Mouse (Mus musculus): ENCODE measurements around the gene Aprt. TPM values are rescaled to one million over a fixed set of nuclear protein-coding genes. Genes with fewer than 3 reads are reported as not detected.

The Aprt gene
- polyA plus RNA-seq, 1 experiment from 2014 or later: 237 TPM

DNA sequence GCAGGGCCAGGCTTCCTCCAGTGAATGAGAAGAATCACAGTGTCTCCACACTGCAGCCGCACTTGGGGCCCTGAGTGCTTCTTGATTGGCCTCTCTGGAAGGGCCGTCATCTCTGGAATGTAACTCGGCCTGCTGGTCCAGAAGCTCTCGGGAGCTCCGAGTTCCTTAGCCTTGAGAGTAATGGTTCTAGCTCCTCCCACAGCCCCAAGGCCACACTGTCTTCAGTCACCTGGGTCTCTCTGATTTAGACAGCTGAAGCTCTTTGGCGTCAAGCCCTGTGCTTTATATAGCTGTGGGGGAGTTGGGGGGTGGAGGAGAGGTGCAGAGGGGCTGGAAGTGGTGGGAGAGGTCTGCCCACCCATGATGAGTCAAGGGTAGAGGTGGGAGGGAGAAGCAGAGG lies 39.7 kb downstream of the Aprt start:
- no peak for DNase-seq (ENCODE audit: low spot score)
- H3K27ac ChIP-seq: peak overlapping the region; percentile 53
- no peaks in the 10 kb centered on the region for H3K27me3 ChIP-seq (ENCODE audit: insufficient read depth, poor library complexity, severe bottlenecking)
- H3K36me3 ChIP-seq: no peaks in the 10 kb centered on the region
- H3K4me1 ChIP-seq (replicated peaks): peaks cover 37% of the 10 kb centered on the region
- 70% methylated on average over 6 of the region's 6 CpGs for WGBS
- H3K9me3 ChIP-seq: no peaks in the 10 kb centered on the region
- H3K4me3 ChIP-seq: no peak overlapping the region

DNA sequence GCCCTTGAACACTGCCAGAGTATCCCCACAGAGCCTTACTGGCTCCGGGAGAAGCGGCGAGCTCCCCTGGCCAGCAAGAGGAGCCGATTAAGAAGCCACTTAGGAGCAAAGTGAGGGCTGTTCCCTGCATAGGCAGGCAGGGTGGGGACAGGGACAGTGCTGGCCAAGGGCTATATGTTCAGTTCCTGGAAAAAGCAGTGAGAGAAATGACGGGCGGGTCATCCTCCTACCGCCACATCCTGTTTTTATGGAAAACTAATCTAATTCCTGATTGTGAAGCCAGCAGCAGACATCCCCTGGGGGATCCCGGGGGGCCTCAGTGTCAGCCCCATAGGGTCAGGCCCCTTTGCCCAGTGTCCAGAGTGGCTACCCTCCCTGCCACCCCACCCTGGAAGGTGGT lies 45.4 kb downstream of the Aprt start:
- DNase-seq (ENCODE audit: low spot score): no peak
- H3K27me3 ChIP-seq (ENCODE audit: insufficient read depth, poor library complexity, severe bottlenecking): no peaks in the 10 kb centered on the region
- peak overlapping the region; percentile 13; the same call in 1 of the 2 replicates for H3K27ac ChIP-seq
- no peaks in the 10 kb centered on the region for H3K9me3 ChIP-seq
- H3K36me3 ChIP-seq: no peaks in the 10 kb centered on the region
- no peak overlapping the region for H3K4me3 ChIP-seq
- peaks cover 39% of the 10 kb centered on the region for H3K4me1 ChIP-seq (replicated peaks)
- 88% methylated on average over 8 of the region's 8 CpGs for WGBS

DNA sequence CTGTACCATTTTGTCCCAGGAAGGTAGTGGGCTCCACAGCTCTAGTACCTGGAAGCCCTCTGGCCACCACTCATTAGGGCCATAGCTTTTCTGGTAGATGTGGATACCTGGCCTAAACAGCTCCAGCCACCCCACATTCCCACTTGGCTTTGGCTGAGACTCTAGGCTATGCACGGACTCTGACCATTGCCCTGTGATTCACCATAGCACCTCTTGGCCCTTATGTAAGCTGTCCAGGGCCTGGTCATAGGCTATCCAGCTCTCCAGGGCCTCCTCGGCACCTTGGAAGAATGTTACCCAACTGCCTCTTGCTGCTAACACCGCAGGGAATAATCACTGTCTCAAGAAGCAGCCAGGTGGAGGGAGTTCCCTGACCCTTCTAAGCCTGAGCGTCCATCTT lies 47.5 kb downstream of the Aprt start:
- Histone ChIP-seq H3K36me3 (no peaks in the 10 kb centered on the region), H3K4me1 (replicated peaks) (peaks cover 55% of the 10 kb centered on the region), H3K4me3 (no peak overlapping the region), H3K27me3 (ENCODE audit: insufficient read depth, poor library complexity, severe bottlenecking) (peaks cover 5% of the 10 kb centered on the region; the same call in 1 of the 2 replicates), H3K27ac (no peak overlapping the region), H3K9me3 (no peaks in the 10 kb centered on the region)
- WGBS: 89% methylated on average over 4 of the region's 4 CpGs
- no peak for DNase-seq (ENCODE audit: low spot score)

- Histone ChIP-seq H3K9me3 (no peaks in the 10 kb centered on the region), H3K27ac (no peak overlapping the region), H3K4me3 (no peak overlapping the region), H3K4me1 (replicated peaks) (peaks cover 66% of the 10 kb centered on the region), H3K27me3 (ENCODE audit: insufficient read depth, poor library complexity, severe bottlenecking) (peaks cover 8% of the 10 kb centered on the region; the same call in 1 of the 2 replicates), H3K36me3 (no peaks in the 10 kb centered on the region)
- WGBS: 95% methylated on average over 3 of the region's 3 CpGs
- DNase-seq (ENCODE audit: low spot score): no peak
Observed at GRCm38 (mm10) chr8:122527937-122528336, 48.8 kb downstream of the Aprt start.

- H3K4me3 ChIP-seq: no peak overlapping the region
- H3K9me3 ChIP-seq: no peaks in the 10 kb centered on the region
- H3K36me3 ChIP-seq: no peaks in the 10 kb centered on the region
- no peak for DNase-seq (ENCODE audit: low spot score)
- peak overlapping the region; percentile 78 for H3K27ac ChIP-seq
- peaks cover 8% of the 10 kb centered on the region; the same call in 1 of the 2 replicates for H3K27me3 ChIP-seq (ENCODE audit: insufficient read depth, poor library complexity, severe bottlenecking)
- peaks cover 66% of the 10 kb centered on the region for H3K4me1 ChIP-seq (replicated peaks)
- 75% methylated on average over 7 of the region's 7 CpGs for WGBS
Observed at GRCm38 (mm10) chr8:122526526-122527170, 50.1 kb downstream of the Aprt start.

- no peaks in the 10 kb centered on the region for H3K36me3 ChIP-seq
- no peak overlapping the region for H3K4me3 ChIP-seq
- DNase-seq (ENCODE audit: low spot score): no peak
- H3K4me1 ChIP-seq (replicated peaks): peaks cover 61% of the 10 kb centered on the region
- 78% methylated on average over 3 of the region's 3 CpGs for WGBS
- H3K9me3 ChIP-seq: no peaks in the 10 kb centered on the region
- H3K27me3 ChIP-seq (ENCODE audit: insufficient read depth, poor library complexity, severe bottlenecking): peaks cover 8% of the 10 kb centered on the region; the same call in 1 of the 2 replicates
- peak overlapping the region; percentile 78 for H3K27ac ChIP-seq
Observed at GRCm38 (mm10) chr8:122526084-122526483, 50.6 kb downstream of the Aprt start.

DNA sequence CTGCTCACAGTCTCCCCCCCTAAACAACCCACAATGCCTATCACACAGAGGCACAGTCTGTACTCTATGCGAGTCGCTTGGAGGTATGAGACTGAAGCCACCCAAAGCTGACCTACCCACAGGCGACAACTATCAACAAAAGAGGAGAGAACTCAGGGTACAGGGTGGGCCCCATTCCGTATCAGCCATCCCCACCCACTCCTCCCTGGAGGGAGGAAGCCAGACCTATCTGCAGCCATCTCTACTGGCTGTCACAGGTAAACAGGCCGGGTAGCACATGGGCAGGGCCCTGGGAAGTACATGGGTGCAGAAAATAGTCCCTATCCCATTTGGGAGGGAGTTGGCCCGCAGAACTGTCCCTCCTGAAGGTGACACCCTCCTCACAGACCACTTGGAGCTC lies 51.7 kb downstream of the Aprt start:
- DNase-seq (ENCODE audit: low spot score): no peak
- H3K27me3 ChIP-seq (ENCODE audit: insufficient read depth, poor library complexity, severe bottlenecking): peaks cover 8% of the 10 kb centered on the region; the same call in 1 of the 2 replicates
- H3K36me3 ChIP-seq: no peaks in the 10 kb centered on the region
- peaks cover 61% of the 10 kb centered on the region for H3K4me1 ChIP-seq (replicated peaks)
- 79% methylated on average over 6 of the region's 6 CpGs for WGBS
- H3K27ac ChIP-seq: peak overlapping the region; percentile 78
- no peaks in the 10 kb centered on the region for H3K9me3 ChIP-seq
- H3K4me3 ChIP-seq: no peak overlapping the region

Other genes with a start within 250 kb of the Aprt start
- not detected in 2 replicates for gene Trhr2, start 216.2 kb downstream of the Aprt start, polyA plus RNA-seq (2016; fragmentation: Nextera tagmentation; extraction: Ambion mirVana)
- gene Zc3h18, start 200.3 kb downstream of the Aprt start, polyA plus RNA-seq (2016; fragmentation: Nextera tagmentation; extraction: Ambion mirVana): 67.6 and 75.0 TPM in 2 replicates
- gene Il17c, start 154.9 kb downstream of the Aprt start, polyA plus RNA-seq (2016; fragmentation: Nextera tagmentation; extraction: Ambion mirVana): not detected in 2 replicates
- gene Cyba, start 144.0 kb downstream of the Aprt start, polyA plus RNA-seq (2016; fragmentation: Nextera tagmentation; extraction: Ambion mirVana): 75.4 and 76.6 TPM in 2 replicates
- 61.8 and 65.1 TPM in 2 replicates for gene Mvd, start 133.5 kb downstream of the Aprt start, polyA plus RNA-seq (2016; fragmentation: Nextera tagmentation; extraction: Ambion mirVana)
- 0.16 TPM in 1 of 2 replicates, not detected in the other for gene Snai3, start 116.2 kb downstream of the Aprt start, polyA plus RNA-seq (2016; fragmentation: Nextera tagmentation; extraction: Ambion mirVana)
- 31.8 and 33.6 TPM in 2 replicates for gene Rnf166, start 100.8 kb downstream of the Aprt start, polyA plus RNA-seq (2016; fragmentation: Nextera tagmentation; extraction: Ambion mirVana)
- 74.1 and 74.7 TPM in 2 replicates for gene Ctu2, start 100.8 kb downstream of the Aprt start, polyA plus RNA-seq (2016; fragmentation: Nextera tagmentation; extraction: Ambion mirVana)
- 6.5 and 9.2 TPM in 2 replicates for gene Piezo1, start 25.6 kb downstream of the Aprt start, polyA plus RNA-seq (2016; fragmentation: Nextera tagmentation; extraction: Ambion mirVana)
- 56.0 and 64.3 TPM in 2 replicates for gene Cdt1, start 8.9 kb downstream of the Aprt start, polyA plus RNA-seq (2016; fragmentation: Nextera tagmentation; extraction: Ambion mirVana)
- 7.1 and 7.2 TPM in 2 replicates for gene Galns, start 34.6 kb upstream of the Aprt start, polyA plus RNA-seq (2016; fragmentation: Nextera tagmentation; extraction: Ambion mirVana)
- 53.3 and 68.5 TPM in 2 replicates for gene Trappc2l, start 34.7 kb upstream of the Aprt start, polyA plus RNA-seq (2016; fragmentation: Nextera tagmentation; extraction: Ambion mirVana)
- not detected in 2 replicates for gene Pabpn1l, start 45.8 kb upstream of the Aprt start, polyA plus RNA-seq (2016; fragmentation: Nextera tagmentation; extraction: Ambion mirVana)
- gene Cbfa2t3, start 122.2 kb upstream of the Aprt start, polyA plus RNA-seq (2016; fragmentation: Nextera tagmentation; extraction: Ambion mirVana): 2.2 and 5.4 TPM in 2 replicates
- gene Acsf3, start 198.6 kb upstream of the Aprt start, polyA plus RNA-seq (2016; fragmentation: Nextera tagmentation; extraction: Ambion mirVana): 16.5 and 18.0 TPM in 2 replicates